Mouse (Mus musculus) spleen, postnatal 0 days (tissue): ENCODE results near the gene Ttc8. TPM values are rescaled to one million over a fixed set of nuclear protein-coding genes. Genes with fewer than 3 reads are reported as not detected.

ENCODE experiments used
- polyA plus RNA-seq: library from polyadenylated mRNA; unstranded; fragments of >200 nt; fragmentation: Nextera tagmentation; extraction: Ambion mirVana; gene quantifications from 2 replicates; pipeline ENCODE4 v1.2.1, GENCODE M21; 2015

Ttc8 gene
- polyA plus RNA-seq, result 4.9 TPM in 2 replicates

GRCm38 (mm10) chr12:98920194-98920991 lies at the start of gene Ttc8:
Gene Ttc8 (plus strand): TSS chr12:98920574.

GRCm38 (mm10) chr12:98900881-98901801 lies 19.2 kb upstream of the Ttc8 start, which contains the start of gene Eml5:
Gene Eml5 (minus strand): TSS chr12:98901484.

Other genes starting within 250 kb of the Ttc8 start
- 2.2 and 2.3 TPM in 2 replicates for gene Ptpn21, start 183.2 kb upstream of the Ttc8 start, polyA plus RNA-seq
- gene Zc3h14, start 173.6 kb upstream of the Ttc8 start, polyA plus RNA-seq, result 38.0 and 40.8 TPM in 2 replicates
- gene Eml5, start 19.1 kb upstream of the Ttc8 start, polyA plus RNA-seq, result 0.77 and 1.8 TPM in 2 replicates